Mouse (Mus musculus): ENCODE data around the gene 4930447C04Rik.

The 4930447C04Rik gene

GRCm38 (mm10) chr12:72834773-72835517 lies 105.6 kb downstream of the 4930447C04Rik start:
- DNase-seq, result no peak

GRCm38 (mm10) chr12:72831711-72832432 lies 108.7 kb downstream of the 4930447C04Rik start:
- peak; percentile 49 to 56 for DNase-seq

Measured in cerebellum, postnatal 36 days (tissue).